Mouse (Mus musculus): ENCODE measurements around the gene Spata13.

- TF ChIP-seq EP300 (IDR thresholded peaks at IDR 0.05; ENCODE audit: low read depth) (no peak), CTCF (IDR thresholded peaks at IDR 0.05; ENCODE audit: low read depth) (no peak)
Observed at GRCm38 (mm10) chr14:60782121-60782656, 148.4 kb downstream of the Spata13 start.
